Mouse (Mus musculus) embryonic facial prominence, embryonic 10.5 days (tissue): ENCODE measurements around the gene Il3. TPM values are rescaled to one million over a fixed set of nuclear protein-coding genes. Genes with fewer than 3 reads are reported as not detected.

Source experiments
- DNase-seq: peaks from one replicate; pipeline ENCODE4 v3.0.0-alpha.2; 2017; ENCODE audit warnings: low spot score
- H3K27ac ChIP-seq: fragments of 300-500 bp; sonication (generic); replicated peaks from 2 replicates; pipeline ENCODE4 v1.5.1; 2016; ENCODE audit warnings: mild to moderate bottlenecking
- H3K27me3 ChIP-seq: fragments of 300-500 bp; sonication (generic); replicated peaks from 2 replicates; pipeline ENCODE4 v1.6.1; 2016; ENCODE audit warnings: low read depth, mild to moderate bottlenecking; ENCODE audit not compliant: poor library complexity, severe bottlenecking
- H3K36me3 ChIP-seq: fragments of 300-500 bp; sonication (generic); replicated peaks from 2 replicates; pipeline ENCODE4 v1.6.1; 2016; ENCODE audit warnings: mild to moderate bottlenecking, moderate library complexity
- H3K4me1 ChIP-seq: fragments of 300-500 bp; sonication (generic); 2 replicates; pipeline ENCODE4 v1.6.1; 2016
- H3K4me3 ChIP-seq: fragments of 300-500 bp; sonication (generic); 2 replicates; pipeline ENCODE4 v1.5.1; 2016; ENCODE audit warnings: mild to moderate bottlenecking, moderate library complexity
- H3K9me3 ChIP-seq: fragments of 300-500 bp; sonication (generic); 2 replicates; pipeline ENCODE4 v1.6.1; 2016; ENCODE audit warnings: mild to moderate bottlenecking
- WGBS: fragments of 180-500 bp; shearing (Covaris S2); methylation state at CpG from one replicate; pipeline ENCODE4 v1.1.7; 2016; 5-methylcytosine and 5-hydroxymethylcytosine counted together
- polyA plus RNA-seq: library from polyadenylated mRNA; unstranded; fragments of >200 nt; fragmentation: Nextera tagmentation; extraction: Ambion mirVana; gene quantifications from 2 replicates; pipeline ENCODE4 v1.2.1, GENCODE M21; 2016

The Il3 gene
- polyA plus RNA-seq, 1 experiment from 2014 or later, result not detected

- H3K4me3 ChIP-seq, result no peak overlapping the region
- WGBS, result 90% methylated on average over 5 of the region's 5 CpGs
- no peak for DNase-seq
- H3K9me3 ChIP-seq, result no peaks in the 10 kb centered on the region
- no peaks in the 10 kb centered on the region for H3K27me3 ChIP-seq
- H3K4me1 ChIP-seq, result no peaks in the 10 kb centered on the region
- no peak overlapping the region for H3K27ac ChIP-seq
- no peaks in the 10 kb centered on the region for H3K36me3 ChIP-seq
Observed at GRCm38 (mm10) chr11:54224475-54224986, 42.5 kb downstream of the Il3 start.

GRCm38 (mm10) chr11:54223637-54224474 is 43.2 kb downstream of the Il3 start:
- WGBS, result 81% methylated on average over 9 of the region's 9 CpGs

GRCm38 (mm10) chr11:54219903-54220740 is 47.0 kb downstream of the Il3 start:
- no peak overlapping the region for H3K4me3 ChIP-seq
- no peaks in the 10 kb centered on the region for H3K9me3 ChIP-seq
- DNase-seq, result no peak
- WGBS, result 79% methylated on average over 6 of the region's 6 CpGs
- no peak overlapping the region for H3K27ac ChIP-seq
- no peaks in the 10 kb centered on the region for H3K4me1 ChIP-seq
- no peaks in the 10 kb centered on the region for H3K36me3 ChIP-seq
- H3K27me3 ChIP-seq, result no peaks in the 10 kb centered on the region

More at GRCm38 (mm10) chr11:54223637-54224474, 43.2 kb downstream of the Il3 start:
- no peaks in the 10 kb centered on the region for H3K36me3 ChIP-seq
- H3K9me3 ChIP-seq, result no peaks in the 10 kb centered on the region
- H3K4me3 ChIP-seq, result no peak overlapping the region
- DNase-seq, result no peak
- H3K4me1 ChIP-seq, result no peaks in the 10 kb centered on the region
- no peak overlapping the region for H3K27ac ChIP-seq
- no peaks in the 10 kb centered on the region for H3K27me3 ChIP-seq

GRCm38 (mm10) chr11:54219191-54219590 is 47.9 kb downstream of the Il3 start:
- Histone ChIP-seq H3K4me1 (no peaks in the 10 kb centered on the region), H3K4me3 (no peak overlapping the region), H3K27ac (no peak overlapping the region), H3K36me3 (no peaks in the 10 kb centered on the region), H3K9me3 (no peaks in the 10 kb centered on the region), H3K27me3 (no peaks in the 10 kb centered on the region)
- DNase-seq, result no peak
- 90% methylated on average over 1 of the region's 1 CpGs for WGBS

GRCm38 (mm10) chr11:54217384-54217783 is 49.7 kb downstream of the Il3 start:
- H3K36me3 ChIP-seq, result no peaks in the 10 kb centered on the region
- H3K27me3 ChIP-seq, result no peaks in the 10 kb centered on the region
- H3K9me3 ChIP-seq, result no peaks in the 10 kb centered on the region
- 71% methylated on average over 7 of the region's 7 CpGs for WGBS
- no peak overlapping the region for H3K27ac ChIP-seq
- DNase-seq, result no peak
- H3K4me1 ChIP-seq, result no peaks in the 10 kb centered on the region
- no peak overlapping the region for H3K4me3 ChIP-seq

- DNase-seq, result no peak
- Histone ChIP-seq H3K27ac (no peak overlapping the region), H3K4me1 (no peaks in the 10 kb centered on the region), H3K27me3 (no peaks in the 10 kb centered on the region), H3K4me3 (no peak overlapping the region), H3K9me3 (no peaks in the 10 kb centered on the region), H3K36me3 (no peaks in the 10 kb centered on the region)
- WGBS, result 83% methylated on average over 6 of the region's 6 CpGs
Observed at GRCm38 (mm10) chr11:54216091-54216490, 51.0 kb downstream of the Il3 start.

Other genes with a start within 250 kb of the Il3 start
- gene Slc22a4, start 239.2 kb downstream of the Il3 start, polyA plus RNA-seq, result 0.82 and 1.1 TPM in 2 replicates
- 91.1 and 112 TPM in 2 replicates for gene Pdlim4, start 198.3 kb downstream of the Il3 start, polyA plus RNA-seq
- gene P4ha2, start 167.2 kb downstream of the Il3 start, polyA plus RNA-seq, result 36.5 and 36.8 TPM in 2 replicates
- not detected in 2 replicates for gene Csf2, start 17.6 kb downstream of the Il3 start, polyA plus RNA-seq
- gene Acsl6, start 36.5 kb upstream of the Il3 start, polyA plus RNA-seq, result 4.0 and 5.2 TPM in 2 replicates
- gene Meikin, start 103.4 kb upstream of the Il3 start, polyA plus RNA-seq, result not detected in 2 replicates
- gene Fnip1, start 170.9 kb upstream of the Il3 start, polyA plus RNA-seq, result 7.8 and 8.6 TPM in 2 replicates